Mouse (Mus musculus): ENCODE measurements around the gene Lyzl4.

Gene Lyzl4

GRCm38 (mm10) chr9:121642001-121642400, at the start of gene Lyzl4:
TSS of gene Lyzl4 (minus strand) at chr9:121642096.
- DNase-seq (ENCODE audit: low spot score in 2 of 2) = peak; percentile 72 to 84

DNA sequence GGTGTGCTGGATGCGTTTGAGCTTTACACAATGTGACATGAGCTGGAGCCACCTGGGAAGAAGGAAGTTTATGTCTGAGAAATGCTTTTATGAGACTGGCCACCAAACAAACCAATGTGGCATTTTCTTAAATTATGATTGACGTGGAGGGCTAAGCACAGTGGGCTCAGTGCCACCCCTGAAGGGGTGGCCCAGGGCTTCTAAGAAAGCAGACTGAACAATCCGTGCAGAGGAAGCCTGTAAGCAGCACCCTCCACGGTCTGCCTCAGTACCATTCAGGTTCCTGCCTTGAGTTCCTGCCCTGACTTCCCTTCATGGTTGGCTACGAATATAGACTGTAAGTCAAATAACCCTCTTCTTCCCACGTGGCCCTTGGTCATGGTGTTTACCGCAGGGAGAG, 48.8 kb upstream of the Lyzl4 start:
- DNase-seq (ENCODE audit: low spot score in 2 of 2) = no peak

DNA sequence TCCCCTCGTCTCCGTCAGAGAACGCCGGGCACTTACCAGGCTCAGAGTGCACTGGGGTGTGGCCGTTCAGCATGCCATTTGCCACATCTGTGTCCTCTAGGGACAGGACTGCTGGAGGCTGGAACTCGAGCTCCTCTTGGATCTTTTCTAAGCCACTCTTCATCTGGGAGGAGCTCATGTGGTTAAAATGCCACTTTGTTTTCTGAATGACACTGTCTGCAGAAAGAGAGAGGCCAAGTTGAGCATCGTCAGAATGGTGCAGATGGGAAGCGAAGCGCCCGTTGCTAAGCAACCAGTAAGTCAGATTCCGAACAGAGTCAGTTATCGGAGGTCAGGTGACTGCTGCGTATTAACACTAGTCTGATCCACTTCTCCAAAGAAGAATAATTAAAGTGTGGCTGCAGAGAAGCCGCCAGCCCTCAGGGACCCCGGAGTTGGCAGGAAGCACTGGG, 48.3 kb upstream of the Lyzl4 start:
- DNase-seq (ENCODE audit: low spot score in 2 of 2) = no peak

DNA sequence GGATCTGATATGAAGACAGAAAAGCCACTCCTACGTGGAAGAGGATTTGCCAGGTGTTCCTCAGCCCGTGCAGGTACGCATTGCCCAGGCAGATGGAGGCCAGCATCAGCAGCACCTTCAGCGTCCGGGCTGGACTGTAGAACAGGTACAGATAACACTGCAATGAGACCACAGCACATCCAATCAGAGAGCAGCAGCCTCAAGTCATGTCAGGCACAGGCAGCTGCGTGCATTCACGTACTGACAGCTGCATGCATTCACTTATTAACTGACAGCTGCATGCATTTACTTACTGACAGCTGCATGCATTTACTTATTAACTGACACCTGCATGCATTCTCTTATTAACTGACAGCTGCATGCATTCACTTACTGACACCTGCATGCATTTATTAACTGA, 42.8 kb upstream of the Lyzl4 start:
- DNase-seq (ENCODE audit: low spot score in 2 of 2) = no peak

GRCm38 (mm10) chr9:121682037-121682680, 40.3 kb upstream of the Lyzl4 start:
- no peak for DNase-seq (ENCODE audit: low spot score in 2 of 2)

DNA sequence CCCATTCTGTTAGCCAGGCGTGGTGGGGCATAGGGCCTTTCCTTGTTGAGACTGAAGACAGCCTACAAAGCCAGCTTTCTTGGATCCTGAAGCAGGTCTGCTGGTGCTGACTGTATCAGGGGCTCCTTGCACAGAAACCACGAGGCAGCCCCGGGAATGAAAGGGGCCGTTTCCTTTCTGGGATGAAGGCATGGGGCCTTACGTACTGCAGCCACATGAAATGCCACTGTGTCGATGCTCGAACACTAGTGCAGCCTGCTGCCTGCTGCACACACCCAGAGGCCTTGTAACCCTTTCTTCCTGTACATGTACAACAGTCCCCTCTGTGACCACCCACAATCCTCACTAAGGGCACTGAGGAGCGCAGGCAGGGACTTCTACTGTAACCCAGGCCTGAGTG, 39.3 kb upstream of the Lyzl4 start:
- DNase-seq (ENCODE audit: low spot score in 2 of 2) = no peak

- peak in 1 of 2 experiments; percentile 38 for DNase-seq (ENCODE audit: low spot score in 2 of 2)
Measured at GRCm38 (mm10) chr9:121679549-121679948, 37.7 kb upstream of the Lyzl4 start.

DNA sequence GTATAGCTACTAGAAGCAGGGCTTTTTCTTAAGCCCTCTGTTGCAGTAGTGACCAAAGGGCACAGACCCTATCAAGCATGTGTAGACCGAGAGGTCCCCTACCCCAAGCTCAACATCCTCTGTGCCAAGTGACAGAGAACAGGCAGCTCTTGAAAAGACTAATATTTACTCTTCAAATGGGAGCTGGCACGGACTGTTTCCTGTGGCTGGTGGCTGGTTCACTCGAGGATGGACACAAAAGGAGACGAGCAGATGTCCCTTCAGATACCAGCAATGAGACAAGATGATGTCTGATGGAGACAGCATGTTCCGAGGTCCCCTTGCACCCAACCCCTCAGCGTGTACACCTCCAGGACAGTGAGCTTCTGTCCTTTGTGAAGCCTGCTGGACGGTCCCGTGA, 35.6 kb upstream of the Lyzl4 start:
- DNase-seq (ENCODE audit: low spot score in 2 of 2) = no peak

DNA sequence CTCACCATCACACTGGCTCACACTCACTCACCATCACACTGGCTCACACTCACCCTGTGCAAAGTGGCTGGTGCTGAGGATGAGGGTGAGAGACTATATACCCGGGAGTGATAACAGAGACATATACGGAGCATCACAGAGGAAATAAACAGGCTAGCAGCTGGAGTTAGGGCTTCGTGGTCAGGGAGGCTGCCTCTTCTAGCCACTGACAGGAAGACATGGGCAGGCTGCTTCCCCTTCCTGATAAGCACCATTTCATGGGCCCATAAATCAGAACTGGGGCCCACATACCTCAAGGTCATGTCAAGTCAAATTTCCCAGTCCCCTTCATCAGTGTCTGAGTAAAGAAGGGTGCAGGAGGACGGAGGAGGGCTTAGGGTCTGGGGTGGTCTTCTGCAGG, 35.2 kb upstream of the Lyzl4 start:
- no peak for DNase-seq (ENCODE audit: low spot score in 2 of 2)

GRCm38 (mm10) chr9:121675556-121675955, 33.7 kb upstream of the Lyzl4 start:
- no peak for DNase-seq (ENCODE audit: low spot score in 2 of 2)

DNA sequence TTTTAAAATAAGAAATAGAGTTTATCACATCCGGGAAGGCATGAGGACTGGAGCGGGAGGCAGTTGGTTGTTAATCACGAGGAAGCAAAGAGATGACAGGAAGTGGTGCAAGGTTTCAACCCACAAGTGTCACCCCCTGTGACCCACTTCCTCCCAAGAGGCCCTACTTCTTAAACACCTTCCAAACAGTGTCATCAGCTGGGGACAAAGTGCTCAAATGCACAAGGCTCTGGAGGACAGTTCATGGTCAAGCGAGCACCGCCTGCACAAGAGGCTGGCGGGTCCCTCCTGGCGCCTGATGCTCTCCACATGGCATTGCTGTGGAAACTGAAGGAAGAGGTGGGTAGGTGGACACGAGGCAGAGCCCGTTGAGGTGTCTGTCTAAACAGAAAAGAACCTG, 33.1 kb upstream of the Lyzl4 start:
- DNase-seq (ENCODE audit: low spot score in 2 of 2) = no peak

DNA sequence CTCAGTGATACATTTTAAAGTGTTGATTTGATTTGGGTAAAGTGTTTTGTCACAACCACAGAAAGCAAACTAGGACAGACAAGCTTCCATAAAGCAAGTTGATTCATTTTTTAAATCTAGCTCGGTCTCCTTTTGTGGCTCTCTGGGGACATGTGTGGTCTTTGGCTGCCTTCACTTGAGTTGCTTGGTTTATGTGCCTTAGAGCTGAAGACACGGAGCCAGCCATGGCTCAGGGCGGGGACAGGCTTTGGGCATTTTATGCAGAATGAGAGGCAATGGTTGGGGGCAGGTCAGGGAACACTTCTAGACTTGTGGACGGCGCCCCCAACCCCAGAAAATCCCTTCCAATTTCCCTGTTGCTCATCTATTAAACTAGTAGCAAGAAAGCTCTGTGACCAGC, 31.8 kb upstream of the Lyzl4 start:
- no peak for DNase-seq (ENCODE audit: low spot score in 2 of 2)

DNA sequence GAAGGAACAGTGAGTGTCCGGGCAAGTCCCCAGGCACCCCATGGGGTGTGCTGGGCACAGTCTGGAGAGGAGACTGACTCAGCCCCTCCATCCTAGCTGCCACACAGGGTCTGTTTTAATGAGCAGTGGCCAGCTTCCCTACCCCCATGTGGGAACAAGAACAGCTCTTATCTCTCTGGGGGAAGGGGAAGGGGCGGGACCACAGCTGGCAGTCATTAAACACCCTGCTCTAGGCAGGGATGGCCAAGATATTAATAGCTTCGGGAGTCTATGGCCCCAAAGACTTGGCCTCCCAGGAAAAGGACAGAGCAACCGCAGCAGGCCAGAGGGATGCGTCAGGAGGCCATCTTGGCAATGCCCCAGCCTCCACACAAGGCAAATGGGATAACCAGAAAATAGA, 30.4 kb upstream of the Lyzl4 start:
- no peak for DNase-seq (ENCODE audit: low spot score in 2 of 2)

- DNase-seq (ENCODE audit: low spot score in 2 of 2) = no peak
Measured at GRCm38 (mm10) chr9:121671300-121671699, 29.4 kb upstream of the Lyzl4 start.

- peak; percentile 56 to 80 for DNase-seq (ENCODE audit: low spot score in 2 of 2)
Measured at GRCm38 (mm10) chr9:121669348-121669791, 27.5 kb upstream of the Lyzl4 start.

DNA sequence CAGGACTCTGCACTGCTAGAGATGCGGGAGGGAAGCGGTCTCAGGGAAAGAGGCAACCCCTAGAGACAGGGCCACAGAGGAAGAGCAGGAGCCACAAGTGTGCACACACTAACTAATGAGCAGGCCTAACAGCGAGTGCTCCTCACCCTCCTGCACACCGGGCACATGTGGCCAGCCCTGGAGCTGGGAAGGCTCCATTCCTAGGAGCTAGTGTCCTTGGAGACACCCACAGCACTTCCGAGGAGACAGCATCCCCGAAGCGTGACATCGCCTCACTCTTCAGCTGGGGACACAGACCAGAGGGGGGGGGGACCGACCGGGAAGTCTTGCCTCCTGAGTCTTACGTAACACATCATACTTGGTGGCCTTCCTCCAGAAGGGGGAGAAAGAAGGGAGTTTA, 25.9 kb upstream of the Lyzl4 start:
- DNase-seq (ENCODE audit: low spot score in 2 of 2) = no peak

GRCm38 (mm10) chr9:121666957-121667630, 25.2 kb upstream of the Lyzl4 start:
- no peak for DNase-seq (ENCODE audit: low spot score in 2 of 2)

DNA sequence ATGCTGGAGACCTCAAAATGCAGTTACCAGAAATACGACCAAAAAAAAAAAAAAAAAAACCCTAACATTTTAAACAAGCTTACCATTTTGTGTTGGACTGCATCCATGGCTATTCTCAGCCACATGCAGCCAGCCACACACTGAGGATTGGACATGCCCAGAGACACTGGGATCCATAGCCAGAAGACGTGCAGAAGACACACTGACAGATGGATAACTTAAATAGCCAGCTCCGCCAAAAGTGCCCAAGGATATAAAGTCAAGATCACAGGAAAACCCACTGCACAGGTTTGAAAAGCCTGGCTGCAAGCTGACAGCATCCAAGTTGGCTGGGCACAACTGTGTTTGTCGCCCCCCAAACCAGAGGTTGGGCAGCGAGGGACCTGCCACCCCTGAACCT, 22.2 kb upstream of the Lyzl4 start:
- no peak for DNase-seq (ENCODE audit: low spot score in 2 of 2)

GRCm38 (mm10) chr9:121663467-121663866, 21.6 kb upstream of the Lyzl4 start:
- no peak for DNase-seq (ENCODE audit: low spot score in 2 of 2)

GRCm38 (mm10) chr9:121659791-121660190, 17.9 kb upstream of the Lyzl4 start:
- DNase-seq (ENCODE audit: low spot score in 2 of 2) = no peak

- no peak for DNase-seq (ENCODE audit: low spot score in 2 of 2)
Measured at GRCm38 (mm10) chr9:121658248-121658647, 16.4 kb upstream of the Lyzl4 start.

DNA sequence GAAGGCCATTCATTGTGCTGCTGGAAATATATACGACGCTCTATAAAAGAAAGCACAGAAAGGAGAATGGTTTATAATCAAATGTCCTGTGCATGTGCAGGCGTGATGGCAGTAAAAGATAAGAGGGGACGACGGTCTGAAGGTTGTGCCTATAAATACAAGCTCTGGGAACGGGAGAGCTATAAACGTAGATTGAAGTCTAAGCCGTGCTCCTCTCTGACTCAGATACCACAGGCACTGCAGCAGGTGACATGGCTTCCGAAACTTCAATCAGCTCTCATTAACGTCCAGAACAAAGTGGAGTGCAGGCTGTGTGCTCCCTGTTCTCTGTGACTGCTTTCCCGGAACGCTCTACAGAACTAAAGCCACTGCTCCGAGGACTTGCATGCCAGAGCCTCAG, 15.2 kb upstream of the Lyzl4 start:
- DNase-seq (ENCODE audit: low spot score in 2 of 2) = no peak

DNA sequence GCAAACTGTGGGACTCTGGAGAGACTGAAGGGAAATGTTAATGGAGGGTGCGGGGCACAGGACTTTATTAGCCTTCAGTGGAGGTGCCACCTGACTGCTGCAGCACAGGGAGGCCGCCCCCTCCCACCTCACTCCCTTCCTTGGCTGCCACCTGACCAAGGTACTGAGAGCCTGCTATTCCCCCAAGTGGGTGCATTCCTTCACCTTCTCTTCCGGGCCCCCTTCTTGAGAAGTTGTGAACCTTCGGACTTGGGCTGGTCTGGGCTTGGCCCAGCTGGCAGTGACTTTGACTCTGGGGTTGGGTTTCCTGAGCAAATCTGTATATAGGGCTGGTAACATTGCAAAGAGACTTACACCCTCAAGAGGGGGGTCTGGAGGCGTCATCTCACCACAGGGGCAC, 14.4 kb upstream of the Lyzl4 start:
- no peak for DNase-seq (ENCODE audit: low spot score in 2 of 2)

DNA sequence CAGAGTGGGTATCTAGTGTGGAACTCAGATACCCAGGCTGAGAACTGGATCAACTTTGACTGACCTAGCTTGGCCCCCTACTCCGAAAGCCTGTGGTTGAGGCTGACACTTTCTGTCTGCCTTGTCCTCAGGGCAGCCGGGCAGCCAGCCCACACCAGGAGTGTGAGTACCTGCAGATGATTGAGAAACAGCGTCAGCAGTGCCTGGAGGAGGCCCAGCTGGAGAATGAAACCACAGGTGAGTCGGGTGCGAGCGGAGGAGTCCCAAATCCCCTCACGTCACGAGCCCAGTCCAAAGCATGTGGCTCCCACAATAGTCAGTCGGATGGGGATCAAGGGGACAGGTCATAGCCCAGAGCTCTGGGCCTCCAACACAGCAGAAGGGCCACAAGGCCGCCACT, 11.8 kb upstream of the Lyzl4 start:
- DNase-seq (ENCODE audit: low spot score in 2 of 2) = no peak
